Mouse (Mus musculus) layer of hippocampus, postnatal 25 days (tissue): ENCODE results near the gene Magi1. TPM values are rescaled to one million over a fixed set of nuclear protein-coding genes. Genes with fewer than 3 reads are reported as not detected.

Experiments used
- DNase-seq, 2 experiments: peaks; one replicate each; pipeline ENCODE4 v3.0.0; 2022; ENCODE audit warnings: mixed read lengths in 2 of 2, low spot score in 1 of 2; ENCODE audit errors: extremely low spot score in 1 of 2
- total RNA-seq, 2 experiments: library from RNA; stranded (reverse); gene quantifications; 2 replicates each; pipeline ENCODE4 v1.2.3; 2021

Magi1 gene
- total RNA-seq, 2 experiments from 2014 or later, result 43.0 to 57.4 TPM

- no peak for DNase-seq
Measured at GRCm38 (mm10) chr6:94071676-94072075, 212.0 kb downstream of the Magi1 start.

- DNase-seq, result peak in 1 of 2 experiments; percentile 13
Measured at GRCm38 (mm10) chr6:94070702-94071101, 213.0 kb downstream of the Magi1 start.

GRCm38 (mm10) chr6:94069421-94069820 is 214.3 kb downstream of the Magi1 start:
- DNase-seq, result no peak

- DNase-seq, result no peak
Measured at GRCm38 (mm10) chr6:94067741-94068450, 215.8 kb downstream of the Magi1 start.

- DNase-seq, result no peak
Measured at GRCm38 (mm10) chr6:94064832-94065231, 218.9 kb downstream of the Magi1 start.

GRCm38 (mm10) chr6:94063542-94063941 is 220.2 kb downstream of the Magi1 start:
- DNase-seq, result no peak

- DNase-seq, result no peak
Measured at GRCm38 (mm10) chr6:94061424-94061980, 222.2 kb downstream of the Magi1 start.

GRCm38 (mm10) chr6:94060621-94061213 is 223.0 kb downstream of the Magi1 start:
- no peak for DNase-seq

GRCm38 (mm10) chr6:94059090-94059489 is 224.6 kb downstream of the Magi1 start:
- no peak for DNase-seq

- peak; percentile 51 to 71 for DNase-seq
Measured at GRCm38 (mm10) chr6:94053920-94054319, 229.8 kb downstream of the Magi1 start.

GRCm38 (mm10) chr6:94045180-94045579 is 238.5 kb downstream of the Magi1 start:
- no peak for DNase-seq

- no peak for DNase-seq
Measured at GRCm38 (mm10) chr6:94043461-94043860, 240.3 kb downstream of the Magi1 start.

GRCm38 (mm10) chr6:94040093-94040492 is 243.6 kb downstream of the Magi1 start:
- DNase-seq, result peak in 1 of 2 experiments; percentile 60

- DNase-seq, result no peak
Measured at GRCm38 (mm10) chr6:94038897-94039296, 244.8 kb downstream of the Magi1 start.

- DNase-seq, result no peak
Measured at GRCm38 (mm10) chr6:94036554-94036953, 247.2 kb downstream of the Magi1 start.

GRCm38 (mm10) chr6:94026361-94026760 is 257.4 kb downstream of the Magi1 start:
- DNase-seq, result no peak

- DNase-seq, result no peak
Measured at GRCm38 (mm10) chr6:94022437-94022836, 261.3 kb downstream of the Magi1 start.

GRCm38 (mm10) chr6:94021239-94021962 is 262.3 kb downstream of the Magi1 start:
- DNase-seq, result no peak

GRCm38 (mm10) chr6:94020566-94020965 is 263.2 kb downstream of the Magi1 start:
- DNase-seq, result no peak

- no peak for DNase-seq
Measured at GRCm38 (mm10) chr6:94019935-94020334, 263.8 kb downstream of the Magi1 start.

- no peak for DNase-seq
Measured at GRCm38 (mm10) chr6:94013761-94014160, 270.0 kb downstream of the Magi1 start.
